In genomic region chr12:3579958-3580530, GRCm38 (mm10) we compare ENCODE assay signal across 14 mouse cellular contexts.
"Had no signal": no experiment of that assay in that cellular context is flagged by ENCODE, and none has a peak within 500 bp of the region (broad histone marks: within the 10 kb centered on the region; RNA-seq: fewer than 3 reads in every experiment).

No protein-coding gene starts in this region.

- H3K4me3 ChIP-seq: limb, embryonic 12.5 days; liver, embryonic 13.5 days; midbrain, embryonic 10.5 days; midbrain, embryonic 15.5 days; neural tube, embryonic 13.5 days had no signal

- DNase-seq: kidney, postnatal 25 days; layer of hippocampus, postnatal 36 days; liver; liver, embryonic 13.5 days; lung, adult 2 months; lung, postnatal 10 days; lung, postnatal 4 days; retina, postnatal 1 day; right cerebral cortex, postnatal 4 days; thymus, postnatal 36 days had no signal

- H3K36me3 ChIP-seq: limb, embryonic 12.5 days; liver, embryonic 13.5 days; midbrain, embryonic 15.5 days; neural tube, embryonic 13.5 days had no signal

- H3K9ac ChIP-seq: limb, embryonic 12.5 days; liver, embryonic 13.5 days; midbrain, embryonic 15.5 days; neural tube, embryonic 13.5 days had no signal

- H3K4me2 ChIP-seq: limb, embryonic 12.5 days; liver, embryonic 13.5 days; midbrain, embryonic 15.5 days; neural tube, embryonic 13.5 days had no signal

- ATAC-seq: midbrain, embryonic 15.5 days had no signal

- H3K4me1 ChIP-seq: limb, embryonic 12.5 days; midbrain, embryonic 15.5 days had no signal

- H3K27me3 ChIP-seq: limb, embryonic 12.5 days; liver, embryonic 13.5 days; midbrain, embryonic 15.5 days; neural tube, embryonic 13.5 days had no signal

- H3K9me3 ChIP-seq: limb, embryonic 12.5 days; liver, embryonic 13.5 days; midbrain, embryonic 10.5 days; midbrain, embryonic 15.5 days; neural tube, embryonic 13.5 days had no signal

- H3K27ac ChIP-seq: limb, embryonic 12.5 days; liver, embryonic 13.5 days; midbrain, embryonic 10.5 days; midbrain, embryonic 15.5 days; neural tube, embryonic 13.5 days had no signal
